Mouse (Mus musculus) heart, adult 2 months (tissue): Measurements from ENCODE around the gene Crtac1. TPM values are rescaled to one million over a fixed set of nuclear protein-coding genes. Genes with fewer than 3 reads are reported as not detected.

Experiments
- DNase-seq, 2 experiments: peaks; one replicate each; pipeline ENCODE4 v3.0.0; 2021
- H3K27ac ChIP-seq: fragments of 200-600 bp; 2 replicates; pipeline ENCODE4 v1.8.1; 2022
- H3K27me3 ChIP-seq: fragments of 200-500 bp; 2 replicates; pipeline ENCODE4 v1.6.1; 2012; ENCODE audit warnings: mild to moderate bottlenecking, low read length, inconsistent platforms, mixed read lengths; ENCODE audit not compliant: control insufficient read depth, insufficient read depth
- H3K36me3 ChIP-seq: fragments of 200-500 bp; 2 replicates; pipeline ENCODE4 v1.6.1; 2012; ENCODE audit warnings: low read length, inconsistent platforms; ENCODE audit not compliant: control insufficient read depth, insufficient read depth
- H3K4me1 ChIP-seq: fragments of 200-500 bp; 2 replicates; pipeline ENCODE4 v1.6.1; 2011; ENCODE audit warnings: low read length; ENCODE audit not compliant: control insufficient read depth, insufficient read depth
- H3K4me3 ChIP-seq: fragments of 200-600 bp; 2 replicates; pipeline ENCODE4 v1.8.1; 2022
- H3K79me2 ChIP-seq: fragments of 200-500 bp; replicated peaks from 2 replicates; pipeline ENCODE4 v1.6.1; 2012; ENCODE audit warnings: mild to moderate bottlenecking, inconsistent platforms, low read length, moderate library complexity, mixed read lengths; ENCODE audit not compliant: control insufficient read depth, insufficient read depth
- H3K9ac ChIP-seq: fragments of 200-500 bp; 2 replicates; pipeline ENCODE4 v1.6.1; 2012; ENCODE audit warnings: low read depth, mild to moderate bottlenecking, control low read depth, inconsistent platforms, low read length, mixed read lengths
- CTCF ChIP-seq: fragments of 200-600 bp; IDR thresholded peaks from 2 replicates; pipeline ENCODE4 v1.8.1; 2022; ENCODE audit warnings: antibody characterized with exemption, mild to moderate bottlenecking, moderate library complexity
- EP300 ChIP-seq: fragments of 200-500 bp; IDR thresholded peaks from 2 replicates; pipeline ENCODE4 v1.6.1; 2011; ENCODE audit warnings: low read depth, low read length, control low read depth; ENCODE audit not compliant: insufficient read depth
- POLR2A ChIP-seq: fragments of 200-500 bp; IDR thresholded peaks from 2 replicates; pipeline ENCODE4 v1.6.1; 2011; ENCODE audit warnings: mild to moderate bottlenecking, low read depth, low read length, control low read depth; ENCODE audit not compliant: insufficient read depth
- WGBS: fragments of 180-500 bp; shearing (Covaris S2); methylation state at CpG from one replicate; pipeline ENCODE4 v1.1.7; 2018; 5-methylcytosine and 5-hydroxymethylcytosine counted together
- intact Hi-C: fragments of 180-260 bp; cut with DNase I; formaldehyde crosslinking; loops from one replicate; pipeline ENCODE4 v1.15.1; 2025
- polyA plus RNA-seq: library from polyadenylated mRNA; depleted of rRNA; stranded (reverse); fragments of >200 nt; gene quantifications from 2 replicates; pipeline ENCODE4 v1.2.3, GENCODE M21; 2012
- total RNA-seq, 2 experiments: library from RNA; stranded (reverse); gene quantifications; 2 replicates each; pipeline ENCODE4 v1.2.3; 2021

The Crtac1 gene
- total and polyA plus RNA-seq, 3 experiments, result not detected

DNA sequence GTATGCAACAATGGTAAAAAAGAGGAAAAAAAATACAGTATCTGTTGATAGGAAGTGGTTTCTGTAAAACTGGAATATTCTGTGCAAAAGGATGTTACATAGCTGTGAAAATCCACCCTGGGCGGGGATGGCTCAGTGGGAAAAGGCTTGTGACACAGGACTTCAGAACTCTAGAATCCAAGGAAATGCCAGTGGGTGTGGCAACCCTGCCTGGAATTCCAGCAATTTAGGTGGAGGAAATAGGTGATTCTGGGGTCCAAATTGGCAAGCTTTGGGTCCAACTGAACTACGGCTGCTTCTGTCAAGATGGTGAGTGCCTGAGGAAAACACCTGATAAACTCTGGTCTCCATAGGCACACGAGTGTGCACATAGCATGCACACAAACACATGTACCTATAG lies 54.4 kb downstream of the Crtac1 start:
- 49% methylated on average over 3 of the region's 3 CpGs for WGBS
- no peak for TF ChIP-seq CTCF
- Histone ChIP-seq H3K27me3 (0 out of 2 replicates have a peak, but pooled peaks cover 2% of the 10 kb centered on the region), H3K4me3 (no peak overlapping the region), H3K79me2 (no peaks in the 10 kb centered on the region), H3K27ac (no peak overlapping the region), H3K9ac (no peak overlapping the region), H3K4me1 (no peaks in the 10 kb centered on the region), H3K36me3 (no peaks in the 10 kb centered on the region)
- DNase-seq, result no peak
- intact Hi-C loops, result no loop called here

- DNase-seq, result no peak
- H3K79me2 ChIP-seq, result no peaks in the 10 kb centered on the region
- no peak overlapping the region for H3K4me3 ChIP-seq
- H3K27me3 ChIP-seq, result no peaks in the 10 kb centered on the region; the same call in 1 of the 2 replicates
- no peaks in the 10 kb centered on the region for H3K4me1 ChIP-seq
- H3K27ac ChIP-seq, result no peak overlapping the region
- intact Hi-C loops, result no loop called here
- H3K9ac ChIP-seq, result no peak overlapping the region
- 78% methylated on average over 4 of the region's 4 CpGs for WGBS
- TF ChIP-seq EP300, result no peak
- no peaks in the 10 kb centered on the region for H3K36me3 ChIP-seq
Measured at GRCm38 (mm10) chr19:42363551-42363950, 68.0 kb downstream of the Crtac1 start.

- TF ChIP-seq EP300 (no peak), POLR2A (no peak), CTCF (no peak)
- no peaks in the 10 kb centered on the region for H3K27me3 ChIP-seq
- H3K9ac ChIP-seq, result no peak overlapping the region
- H3K79me2 ChIP-seq, result no peaks in the 10 kb centered on the region
- no peak for DNase-seq
- intact Hi-C loops, result no loop called here
- WGBS, result 58% methylated on average over 7 of the region's 7 CpGs
- H3K4me3 ChIP-seq, result no peak overlapping the region
- H3K36me3 ChIP-seq, result no peaks in the 10 kb centered on the region
- no peak overlapping the region for H3K27ac ChIP-seq
- no peaks in the 10 kb centered on the region for H3K4me1 ChIP-seq
Measured at GRCm38 (mm10) chr19:42358406-42358805, 73.2 kb downstream of the Crtac1 start.

- intact Hi-C loops, result no loop called here
- Histone ChIP-seq H3K79me2 (no peaks in the 10 kb centered on the region), H3K4me1 (no peaks in the 10 kb centered on the region), H3K36me3 (no peaks in the 10 kb centered on the region), H3K27me3 (no peaks in the 10 kb centered on the region), H3K9ac (no peak overlapping the region), H3K4me3 (no peak overlapping the region), H3K27ac (no peak overlapping the region)
- TF ChIP-seq CTCF (no peak), POLR2A (no peak), EP300 (no peak)
- DNase-seq, result no peak
- WGBS, result 68% methylated on average over 5 of the region's 5 CpGs
Measured at GRCm38 (mm10) chr19:42356854-42357253, 74.7 kb downstream of the Crtac1 start.

DNA sequence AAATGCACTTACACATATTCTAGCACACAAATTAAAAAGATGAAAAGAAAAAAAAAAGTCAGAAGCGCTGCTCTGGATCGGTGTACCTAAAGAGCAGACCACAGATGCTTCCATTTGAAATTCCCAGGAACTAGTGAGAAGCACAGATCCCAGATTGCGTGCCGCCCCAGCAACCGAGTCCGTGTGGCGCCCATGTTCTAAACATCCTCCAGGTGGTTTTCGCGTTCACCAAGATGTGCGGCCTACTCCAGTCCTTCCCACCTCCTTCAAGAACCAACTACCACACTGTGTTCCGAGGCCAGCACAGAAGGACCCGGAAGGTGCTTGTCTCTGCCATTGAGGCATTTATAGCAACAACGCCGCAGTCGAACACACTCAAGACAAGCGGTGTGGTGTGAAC lies 76.1 kb downstream of the Crtac1 start:
- H3K27me3 ChIP-seq, result no peaks in the 10 kb centered on the region
- H3K36me3 ChIP-seq, result no peaks in the 10 kb centered on the region
- no peaks in the 10 kb centered on the region for H3K4me1 ChIP-seq
- H3K4me3 ChIP-seq, result no peak overlapping the region
- TF ChIP-seq CTCF (no peak), EP300 (no peak), POLR2A (no peak)
- WGBS, result 91% methylated on average over 16 of the region's 16 CpGs
- H3K27ac ChIP-seq, result no peak overlapping the region
- H3K79me2 ChIP-seq, result no peaks in the 10 kb centered on the region
- no peak overlapping the region for H3K9ac ChIP-seq
- DNase-seq, result no peak
- intact Hi-C loops, result no loop called here

DNA sequence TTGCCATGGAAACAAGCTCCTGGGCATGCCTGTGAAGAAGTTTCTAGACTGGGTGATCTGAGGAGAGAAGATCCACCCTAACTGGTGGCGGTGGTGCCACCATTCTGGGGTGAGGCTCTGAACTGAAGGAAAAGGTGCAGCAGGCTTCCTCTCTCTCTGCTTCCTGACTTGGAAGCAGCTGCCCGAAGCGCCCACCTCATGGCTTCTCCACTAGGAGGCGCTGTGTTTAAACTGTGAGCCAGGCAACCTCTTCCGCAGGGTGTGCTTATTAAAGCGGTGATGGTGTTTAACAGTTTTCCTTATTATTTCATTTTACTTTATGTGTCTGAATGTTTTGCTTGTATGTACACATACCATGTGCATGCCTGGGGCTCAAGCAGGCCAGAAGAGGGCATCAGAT lies 90.4 kb downstream of the Crtac1 start:
- Histone ChIP-seq H3K79me2 (no peaks in the 10 kb centered on the region), H3K4me1 (no peaks in the 10 kb centered on the region), H3K4me3 (no peak overlapping the region), H3K9ac (no peak overlapping the region), H3K27me3 (no peaks in the 10 kb centered on the region), H3K36me3 (no peaks in the 10 kb centered on the region), H3K27ac (no peak overlapping the region)
- intact Hi-C loops, result no loop called here
- WGBS, result 43% methylated on average over 6 of the region's 6 CpGs
- no peak for DNase-seq
- TF ChIP-seq POLR2A, result no peak
- TF ChIP-seq CTCF, result peak; percentile 53
- no peak for TF ChIP-seq EP300
